Mouse (Mus musculus) C2C12 (cell line): ENCODE results near the gene Nemp1. TPM values are rescaled to one million over a fixed set of nuclear protein-coding genes. Genes with fewer than 3 reads are reported as not detected.

ENCODE experiments used
- H3K27me3 ChIP-seq: one replicate; pipeline ENCODE4 v1.6.1; 2011; ENCODE audit not compliant: control insufficient read depth, insufficient read depth, insufficient read length
- H3K36me3 ChIP-seq: one replicate; pipeline ENCODE4 v1.6.1; 2011; ENCODE audit not compliant: control insufficient read depth, insufficient read depth
- H3K4me3 ChIP-seq: one replicate; pipeline ENCODE4 v1.5.1; 2011; ENCODE audit warnings: mild to moderate bottlenecking, control low read depth; ENCODE audit not compliant: poor library complexity, insufficient read depth, severe bottlenecking
- H3K79me2 ChIP-seq: one replicate; pipeline ENCODE4 v1.6.1; 2011; ENCODE audit not compliant: control insufficient read depth, insufficient read depth
- H3K79me3 ChIP-seq: one replicate; pipeline ENCODE4 v1.6.1; 2011; ENCODE audit warnings: low read depth, control low read depth
- H3ac ChIP-seq: one replicate; pipeline ENCODE3; 2011; ENCODE audit warnings: low read depth; ENCODE audit not compliant: control insufficient read depth, insufficient read length
- CEBPB ChIP-seq: IDR thresholded peaks from one replicate; pipeline ENCODE4 v1.6.1; 2011; ENCODE audit warnings: low read depth, mild to moderate bottlenecking, control low read depth, moderate library complexity
- CTCF ChIP-seq: IDR thresholded peaks from one replicate; pipeline ENCODE4 v1.5.1; 2011; ENCODE audit not compliant: control insufficient read depth, insufficient read depth, insufficient read length
- FOSL1 ChIP-seq: IDR thresholded peaks from one replicate; pipeline ENCODE4 v1.8.0; 2011; ENCODE audit warnings: mild to moderate bottlenecking, low read length; ENCODE audit not compliant: poor library complexity, insufficient read depth, severe bottlenecking
- MAX ChIP-seq: IDR thresholded peaks from one replicate; pipeline ENCODE4 v1.6.1; 2011; ENCODE audit warnings: mild to moderate bottlenecking, control low read depth
- MYOD1 ChIP-seq: IDR thresholded peaks from one replicate; pipeline ENCODE4 v1.6.1; 2011; ENCODE audit warnings: low read depth; ENCODE audit not compliant: control insufficient read depth, insufficient read length
- MYOG ChIP-seq: IDR thresholded peaks from one replicate; pipeline ENCODE4 v1.6.1; 2011; ENCODE audit not compliant: control insufficient read depth, insufficient read length; ENCODE audit errors: extremely low read depth
- USF1 ChIP-seq: IDR thresholded peaks from one replicate; pipeline ENCODE4 v1.6.1; 2011; ENCODE audit warnings: low read depth, mild to moderate bottlenecking, control low read depth, moderate library complexity
- polyA plus RNA-seq: library from polyadenylated mRNA; unstranded; fragments of >200 nt; fragmentation: generic; extraction: Trizol; gene quantifications from one replicate; pipeline ENCODE4 v1.2.1, GENCODE M21; 2012; ENCODE audit warnings: missing spikeins

The Nemp1 gene
- polyA plus RNA-seq, 1 experiment: 6.8 TPM

- H3K79me2 ChIP-seq: peaks cover 47% of the 10 kb centered on the region
- TF ChIP-seq CTCF: no peak
- no peak for TF ChIP-seq MYOG
- no peak for TF ChIP-seq USF1
- no peaks in the 10 kb centered on the region for H3K27me3 ChIP-seq
- peak within 1 kb of the TSS; percentile 87 for H3ac ChIP-seq
- peaks cover 12% of the 10 kb centered on the region for H3K36me3 ChIP-seq
- H3K4me3 ChIP-seq: peak within 1 kb of the TSS; percentile 82
- H3K79me3 ChIP-seq: peaks cover 39% of the 10 kb centered on the region
Observed at GRCm38 (mm10) chr10:127620406-127621190, 46.1 kb upstream of the Nemp1 start, which contains the start of gene Lrp1. TSS of gene Lrp1 (minus strand) at chr10:127621148.

GRCm38 (mm10) chr10:127621191-127622056 is 45.3 kb upstream of the Nemp1 start:
- Histone ChIP-seq H3ac (peak overlapping the region; percentile 75), H3K36me3 (peaks cover 12% of the 10 kb centered on the region), H3K4me3 (peak overlapping the region; percentile 82), H3K27me3 (no peaks in the 10 kb centered on the region), H3K79me2 (peaks cover 44% of the 10 kb centered on the region), H3K79me3 (peaks cover 39% of the 10 kb centered on the region)
- TF ChIP-seq MAX (peak; percentile 95), FOSL1 (peak; percentile 59), USF1 (no peak), CEBPB (no peak), MYOD1 (no peak), CTCF (no peak), MYOG (no peak)

GRCm38 (mm10) chr10:127622057-127622392 is 44.7 kb upstream of the Nemp1 start:
- TF ChIP-seq FOSL1 (no peak), CTCF (peak; percentile 47)
- peak overlapping the region; percentile 29 for H3K4me3 ChIP-seq
- H3K36me3 ChIP-seq: peaks cover 12% of the 10 kb centered on the region
- H3K79me3 ChIP-seq: peaks cover 37% of the 10 kb centered on the region
- peak overlapping the region; percentile 55 for H3ac ChIP-seq
- no peaks in the 10 kb centered on the region for H3K27me3 ChIP-seq
- H3K79me2 ChIP-seq: peaks cover 39% of the 10 kb centered on the region

- Histone ChIP-seq H3K4me3 (no peak overlapping the region), H3K79me3 (peaks cover 31% of the 10 kb centered on the region), H3K36me3 (peaks cover 12% of the 10 kb centered on the region), H3K27me3 (no peaks in the 10 kb centered on the region), H3K79me2 (peaks cover 32% of the 10 kb centered on the region), H3ac (no peak overlapping the region)
- TF ChIP-seq FOSL1 (no peak), MYOD1 (no peak), MYOG (no peak), MAX (no peak), CTCF (no peak)
Observed at GRCm38 (mm10) chr10:127622661-127623060, 44.0 kb upstream of the Nemp1 start.

GRCm38 (mm10) chr10:127623439-127624216 is 43.1 kb upstream of the Nemp1 start:
- peaks cover 23% of the 10 kb centered on the region for H3K79me2 ChIP-seq
- H3K79me3 ChIP-seq: peaks cover 21% of the 10 kb centered on the region
- no peak overlapping the region for H3ac ChIP-seq
- no peak for TF ChIP-seq CTCF
- no peak for TF ChIP-seq FOSL1
- no peak for TF ChIP-seq USF1
- TF ChIP-seq MYOD1: no peak
- no peak for TF ChIP-seq MYOG
- TF ChIP-seq CEBPB: no peak
- TF ChIP-seq MAX: no peak
- H3K36me3 ChIP-seq: peaks cover 6% of the 10 kb centered on the region
- H3K4me3 ChIP-seq: no peak overlapping the region
- no peaks in the 10 kb centered on the region for H3K27me3 ChIP-seq
